Mouse (Mus musculus): Measurements from ENCODE around the gene Ptpn21.

DNA sequence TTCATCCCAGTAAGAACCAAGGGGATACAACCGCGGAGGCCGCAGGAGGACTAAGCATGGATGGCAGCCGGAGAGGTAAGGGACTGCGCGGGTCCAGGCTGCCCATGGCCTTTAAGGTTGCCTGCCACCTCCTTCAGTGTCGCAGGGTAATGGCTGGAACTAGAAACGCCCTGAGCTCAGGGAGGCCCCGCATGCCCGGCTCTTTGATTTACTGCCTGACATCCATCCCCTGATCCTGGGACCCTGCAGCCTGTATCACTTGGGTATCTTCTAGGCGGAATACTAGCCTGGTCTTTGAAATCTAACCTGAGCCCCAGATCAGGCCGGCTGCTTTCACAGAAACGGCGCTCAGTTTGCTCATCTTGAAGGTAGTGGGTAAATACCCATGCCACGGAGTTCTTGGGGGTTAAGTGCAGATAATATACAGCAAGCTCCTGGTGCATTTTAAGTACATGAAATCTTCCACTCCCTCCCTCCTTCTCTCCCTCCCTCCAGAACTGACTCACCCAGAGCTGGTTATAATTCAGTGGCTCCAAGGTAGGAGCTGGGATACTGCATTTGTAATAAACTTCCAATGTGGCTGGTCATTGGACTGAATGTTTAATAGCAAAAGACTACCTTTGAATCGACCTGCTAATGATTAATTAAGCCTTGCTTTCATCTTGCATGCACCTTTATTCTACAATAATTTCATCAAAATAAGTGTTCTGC lies 108.8 kb downstream of the Ptpn21 start:
- TF ChIP-seq ZNF384 (IDR thresholded peaks at IDR 0.05; ENCODE audit: low read depth, low read length) (no peak), MAFK (IDR thresholded peaks at IDR 0.05; ENCODE audit: insufficient read depth, low read depth, low read length) (no peak), HCFC1 (IDR thresholded peaks at IDR 0.05; ENCODE audit: borderline replicate concordance, insufficient read depth, low read length) (no peak)
